Comparison of ENCODE assay signal across 43 mouse cellular contexts in genomic region chr5:123866457-123866856, GRCm38 (mm10). TPM values are rescaled to one million over a fixed set of nuclear protein-coding genes. Genes with fewer than 3 reads are reported as not detected.
"Had no signal": no experiment of that assay in that cellular context is flagged by ENCODE, and none has a peak within 500 bp of the region (broad histone marks: within the 10 kb centered on the region; RNA-seq: fewer than 3 reads in every experiment).

No protein-coding gene starts in this region.

- H3K4me3 ChIP-seq: heart, embryonic 10.5 days; heart, embryonic 12.5 days; heart, embryonic 13.5 days; heart, embryonic 15.5 days; hindbrain, embryonic 10.5 days; hindbrain, embryonic 12.5 days; hindbrain, embryonic 13.5 days; hindbrain, embryonic 15.5 days; intestine, embryonic 15.5 days; kidney, embryonic 15.5 days; layer of hippocampus, adult 2 months had no signal

- H3K27ac ChIP-seq: heart, embryonic 10.5 days; heart, embryonic 13.5 days; heart, embryonic 15.5 days; hindbrain, embryonic 10.5 days; hindbrain, embryonic 12.5 days; hindbrain, embryonic 13.5 days; hindbrain, embryonic 14.5 days; hindbrain, embryonic 15.5 days; hindbrain, postnatal 0 days; intestine, embryonic 15.5 days; kidney, embryonic 15.5 days; kidney, postnatal 0 days; layer of hippocampus, adult 2 months had no signal

- H3K36me3 ChIP-seq: heart, embryonic 10.5 days; heart, embryonic 12.5 days; heart, embryonic 13.5 days; heart, embryonic 15.5 days; hindbrain, embryonic 10.5 days; hindbrain, embryonic 12.5 days; hindbrain, embryonic 13.5 days; hindbrain, embryonic 15.5 days; intestine, embryonic 15.5 days; kidney, embryonic 15.5 days had no signal

- H3K4me1 ChIP-seq: heart, embryonic 10.5 days; heart, embryonic 12.5 days; heart, embryonic 13.5 days; heart, embryonic 15.5 days; hindbrain, embryonic 10.5 days; hindbrain, embryonic 13.5 days; hindbrain, embryonic 15.5 days; intestine, embryonic 15.5 days had no signal

- H3K9ac ChIP-seq: heart, embryonic 12.5 days; heart, embryonic 13.5 days; heart, embryonic 15.5 days; hindbrain, embryonic 12.5 days; hindbrain, embryonic 13.5 days; hindbrain, embryonic 14.5 days; hindbrain, embryonic 15.5 days; intestine, embryonic 15.5 days; kidney, embryonic 15.5 days had no signal

- H3K27me3 ChIP-seq: heart, embryonic 12.5 days; heart, embryonic 13.5 days; heart, embryonic 15.5 days; hindbrain, embryonic 12.5 days; hindbrain, embryonic 13.5 days; hindbrain, embryonic 15.5 days; intestine, embryonic 15.5 days; kidney, embryonic 15.5 days had no signal

- H3K4me2 ChIP-seq: heart, embryonic 11.5 days; heart, embryonic 12.5 days; heart, embryonic 13.5 days; heart, embryonic 15.5 days; hindbrain, embryonic 12.5 days; hindbrain, embryonic 13.5 days; hindbrain, embryonic 14.5 days; hindbrain, embryonic 15.5 days; intestine, embryonic 15.5 days; kidney, embryonic 15.5 days had no signal

- H3K9me3 ChIP-seq: heart, embryonic 10.5 days; heart, embryonic 12.5 days; heart, embryonic 13.5 days; heart, embryonic 15.5 days; hindbrain, embryonic 10.5 days; hindbrain, embryonic 12.5 days; hindbrain, embryonic 13.5 days; hindbrain, embryonic 15.5 days; intestine, embryonic 15.5 days; kidney, embryonic 15.5 days had no signal

- ATAC-seq: hindbrain, embryonic 16.5 days; hindbrain, postnatal 0 days; inflammation-experienced regulatory T-cells, adult 6 months; intestine, embryonic 15.5 days; intestine, embryonic 16.5 days; intestine, postnatal 0 days had no signal

- DNase-seq: heart, postnatal 10 days; heart, postnatal 14 days; heart, postnatal 36 days; heart, postnatal 4 days; kidney, adult 11 months; kidney, adult 18-20 months; kidney, adult 2 months; kidney, adult 8-10 months; kidney, adult 9 months; kidney, postnatal 10 days; kidney, postnatal 14 days; kidney, postnatal 25 days; kidney, postnatal 36 days; kidney, postnatal 4 days; layer of hippocampus, adult 9-11 months; layer of hippocampus, postnatal 36 days had no signal

RNA-seq across cellular contexts. Expression of gene Hcar2, which starts 1.2 kb away (rescaled TPM):
- total RNA-seq: heart, postnatal 4 days; hindbrain, postnatal 0 days; layer of hippocampus, adult 2 months; layer of hippocampus, postnatal 10 days had no signal
- polyA plus RNA-seq: heart, embryonic 10.5 days; heart, embryonic 11.5 days; heart, embryonic 12.5 days; heart, embryonic 14.5 days; heart, embryonic 16.5 days; heart, postnatal 0 days; hindbrain, embryonic 11.5 days; hindbrain, embryonic 12.5 days; hindbrain, embryonic 13.5 days; hindbrain, embryonic 14.5 days; hindbrain, embryonic 15.5 days; hindbrain, embryonic 16.5 days; hindbrain, postnatal 0 days; kidney, embryonic 14.5 days; kidney, embryonic 16.5 days; kidney, postnatal 0 days had no signal

RNA-seq across cellular contexts. Expression of gene Hcar1, which starts 13.4 kb away (rescaled TPM):
- total RNA-seq: hematopoietic stem cell, adult 5-6 weeks had no signal
- polyA plus RNA-seq: heart, embryonic 10.5 days; heart, embryonic 11.5 days; hindbrain, embryonic 10.5 days; inflammation-experienced regulatory T-cells, adult 6 months had no signal
